Mouse (Mus musculus) yolk sac, embryonic 10.5 days (tissue): ENCODE data around the gene Eno1.
A peak's percentile ranks its signal among the peaks of the same experiment; 100 is the strongest.

Experiments used
- DNase-seq: peaks from one replicate; pipeline ENCODE4 v3.0.0-alpha.2; 2017; ENCODE audit warnings: low spot score

Eno1 gene

DNA sequence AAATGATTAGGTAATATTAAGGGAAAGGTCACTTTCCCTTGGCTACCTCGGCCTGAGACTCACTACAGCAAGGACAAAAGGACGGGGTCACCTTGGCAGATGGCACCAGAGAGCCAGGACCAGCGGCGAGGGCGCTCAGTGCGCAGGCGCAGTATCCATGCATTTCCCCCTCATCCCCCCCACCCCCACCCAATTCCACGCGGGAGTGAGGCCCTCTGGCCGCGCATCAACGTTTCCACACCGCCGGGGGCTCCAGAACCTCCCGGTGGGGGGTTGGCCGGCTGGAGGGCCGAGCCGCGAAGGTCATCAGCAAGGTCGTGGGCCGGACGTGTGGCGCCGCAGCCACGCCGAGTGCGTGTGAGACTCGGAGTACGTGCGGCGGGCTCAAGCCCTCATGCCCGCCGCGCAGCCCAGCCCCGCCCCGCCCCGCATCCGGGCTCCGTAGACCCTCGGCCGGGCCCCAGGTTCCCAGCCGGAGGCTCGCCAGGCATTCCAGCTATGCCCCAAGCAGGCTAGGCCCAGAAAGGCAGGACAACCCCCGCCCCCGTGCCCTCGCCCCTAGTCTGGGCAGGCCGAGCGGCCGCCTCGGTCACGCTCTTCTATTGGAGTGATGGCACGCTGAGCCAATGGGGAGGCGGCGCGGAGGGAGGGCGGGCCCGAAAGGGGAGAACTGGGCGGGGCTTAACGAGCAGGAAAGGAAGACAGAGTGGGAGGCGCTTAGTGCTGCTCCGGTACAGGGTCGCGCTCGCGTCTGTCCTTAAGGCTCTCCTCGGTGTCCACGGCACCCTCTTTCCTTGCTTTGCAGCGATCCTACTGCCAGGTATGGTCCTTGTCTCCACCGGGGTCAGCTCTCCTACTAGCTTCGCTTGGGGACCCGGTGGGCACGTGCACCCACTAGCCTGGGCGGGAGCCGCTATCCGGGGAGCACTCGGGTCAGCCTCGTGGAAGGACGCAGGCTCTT lies at the start of gene Eno1:
TSS of gene Eno1 (plus strand) at position 201 of the 961 bp plus-strand sequence.
- peak; percentile 100 for DNase-seq

DNA sequence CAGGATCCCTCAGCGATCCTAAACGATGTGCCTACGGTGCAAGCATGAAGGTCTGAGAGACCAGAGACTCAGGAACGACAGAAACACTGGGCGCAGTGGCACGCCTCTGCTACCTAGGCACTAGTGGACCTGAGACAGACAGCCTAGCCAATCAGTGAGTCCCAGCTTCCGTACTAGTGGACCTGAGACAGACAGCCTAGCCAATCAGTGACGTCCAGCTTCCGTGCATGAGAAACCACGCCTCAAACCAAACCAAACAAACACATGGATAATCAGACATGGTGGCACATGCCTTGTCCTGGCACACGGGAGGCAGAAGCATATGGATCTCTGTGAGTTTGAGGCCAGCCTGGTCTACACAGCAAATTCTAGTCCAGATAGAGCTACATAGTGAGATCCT lies 48.3 kb upstream of the Eno1 start:
- DNase-seq = no peak

DNA sequence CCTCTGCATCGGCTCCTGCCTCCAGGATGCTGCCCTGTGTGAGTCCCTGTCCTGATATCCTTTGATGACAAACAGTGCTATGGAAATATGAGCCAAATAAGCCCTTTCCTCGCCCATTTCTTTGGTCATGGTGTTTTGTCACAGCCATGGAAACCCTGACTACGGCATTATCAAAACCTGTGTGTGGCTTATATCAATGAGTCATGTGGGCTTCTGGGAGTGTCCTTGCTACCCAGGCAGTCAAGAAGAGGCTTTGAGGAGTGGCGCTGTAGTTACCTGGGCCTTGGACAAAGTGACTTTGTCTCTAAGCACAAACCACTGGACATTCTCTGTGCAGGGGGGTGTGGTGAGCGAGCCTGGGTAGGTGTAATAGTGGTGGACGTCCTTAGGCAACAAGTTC lies 44.3 kb upstream of the Eno1 start:
- no peak for DNase-seq

DNA sequence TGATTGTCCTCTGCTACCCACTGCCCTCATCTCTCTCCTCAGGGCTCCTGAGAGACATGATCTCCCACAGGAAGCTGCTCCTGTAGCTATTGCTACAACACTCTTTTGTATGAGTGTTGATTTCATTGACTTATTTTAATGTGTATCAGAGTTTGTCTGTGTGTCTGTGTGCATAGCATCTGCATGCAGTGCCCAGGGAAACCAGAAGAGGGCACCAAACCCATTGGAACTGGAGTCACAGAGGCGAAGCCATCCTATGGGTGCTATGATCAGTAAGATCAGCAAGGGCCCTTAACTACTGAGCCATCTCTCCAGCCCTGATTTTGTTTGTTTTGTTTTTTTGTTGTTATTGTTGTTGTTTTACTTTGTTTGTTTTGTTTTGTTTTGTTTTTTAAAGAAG lies 42.6 kb upstream of the Eno1 start:
- DNase-seq = no peak

DNA sequence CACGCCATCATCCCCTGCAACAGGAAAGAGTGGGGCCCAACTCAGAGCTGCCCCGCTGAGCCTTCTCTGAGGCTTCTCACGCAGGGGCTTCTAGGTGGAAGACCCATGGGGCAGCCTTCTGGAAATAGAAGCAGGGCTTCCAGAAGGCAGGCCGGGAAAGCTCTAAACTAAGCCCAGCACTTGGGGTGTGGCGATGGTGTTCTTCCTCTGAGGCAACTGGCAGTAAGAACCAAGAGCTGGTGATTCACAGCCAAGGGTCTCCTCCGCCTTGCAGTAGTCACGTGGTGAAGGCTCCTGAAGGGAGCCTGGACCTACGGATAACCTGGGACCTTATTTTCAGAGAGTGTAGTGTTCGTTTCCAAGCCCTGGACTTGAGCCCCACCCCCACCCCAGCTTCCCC lies 38.3 kb upstream of the Eno1 start:
- DNase-seq = no peak

DNA sequence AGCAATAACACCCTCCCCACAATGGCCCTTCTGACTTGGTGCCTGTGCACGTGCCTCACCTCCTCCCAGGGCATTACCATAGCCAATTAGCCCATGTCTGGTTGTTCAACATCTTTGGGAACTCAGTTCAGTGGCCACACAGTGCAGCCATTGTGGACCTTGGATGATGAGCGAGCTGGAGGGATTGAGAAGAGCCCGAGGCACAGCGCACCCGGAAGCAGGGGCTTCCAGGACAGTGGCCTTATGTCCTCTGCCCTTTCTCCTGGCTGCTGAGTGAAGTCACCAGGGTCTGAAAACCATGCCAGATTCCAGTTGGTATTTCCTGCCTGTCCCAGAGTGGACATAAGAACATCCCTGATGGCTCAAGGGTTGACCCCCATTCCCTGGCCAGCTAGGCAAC lies 35.3 kb upstream of the Eno1 start, which contains the start of gene Car6:
TSS of gene Car6 (minus strand) at position 101 of the 400 bp plus-strand sequence.
- DNase-seq = no peak

DNA sequence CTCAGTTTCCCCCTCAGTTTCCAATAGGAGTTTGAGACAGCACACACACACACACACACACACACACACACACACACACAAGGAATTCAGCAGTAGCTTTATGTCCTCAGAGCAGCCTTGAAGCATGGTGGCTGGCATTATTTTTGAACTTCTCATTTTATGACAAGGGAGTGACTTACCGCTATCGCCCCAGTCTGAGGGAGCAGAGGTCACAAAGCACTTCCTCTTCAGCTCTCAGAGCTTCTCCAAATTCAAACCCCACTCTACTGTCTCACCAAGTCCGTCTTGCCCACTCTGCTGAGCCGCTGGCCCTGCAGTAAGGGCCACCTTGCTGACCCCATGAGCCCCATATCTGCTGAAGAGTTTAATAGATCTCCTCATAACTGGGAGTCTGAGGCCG lies 33.8 kb upstream of the Eno1 start:
- DNase-seq = no peak

DNA sequence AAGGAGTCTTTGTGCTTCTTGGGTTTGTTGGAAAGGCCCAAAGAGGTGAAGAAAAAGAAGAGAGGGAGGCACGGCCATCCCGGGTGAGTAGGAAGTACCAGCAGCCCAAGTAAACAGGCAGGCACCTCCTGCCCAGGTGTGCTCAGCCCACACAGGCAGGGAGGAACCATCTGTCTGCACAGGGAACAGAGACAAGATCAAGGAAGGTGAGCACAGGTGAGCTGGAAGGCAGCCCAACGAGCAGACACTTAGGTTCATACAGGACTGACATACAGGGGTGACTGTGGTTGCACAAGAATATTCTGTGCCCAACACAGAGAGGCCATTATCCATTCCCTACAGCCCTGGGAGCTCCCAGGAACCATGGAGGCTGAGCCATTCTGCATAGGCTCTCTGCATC lies 31.6 kb upstream of the Eno1 start:
- no peak for DNase-seq

DNA sequence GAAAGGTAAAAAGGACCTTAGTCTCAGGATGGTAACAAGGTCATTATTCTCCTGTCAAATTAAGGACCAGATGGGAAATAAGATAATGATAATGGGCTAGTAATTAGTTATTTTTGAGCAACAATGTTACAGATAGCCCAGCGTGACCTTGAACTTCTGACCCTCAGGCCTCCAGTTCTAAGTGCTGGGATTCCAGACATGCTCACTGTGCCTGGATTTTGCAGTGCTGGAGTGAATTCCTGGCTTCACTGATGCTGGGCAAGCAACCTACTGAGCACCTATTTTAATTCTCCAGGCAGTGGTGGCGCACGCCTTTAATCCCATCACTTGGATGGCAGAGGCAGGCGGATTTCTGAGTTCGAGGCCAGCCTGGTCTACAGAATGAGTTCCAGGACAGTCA lies 26.8 kb upstream of the Eno1 start:
- no peak for DNase-seq

DNA sequence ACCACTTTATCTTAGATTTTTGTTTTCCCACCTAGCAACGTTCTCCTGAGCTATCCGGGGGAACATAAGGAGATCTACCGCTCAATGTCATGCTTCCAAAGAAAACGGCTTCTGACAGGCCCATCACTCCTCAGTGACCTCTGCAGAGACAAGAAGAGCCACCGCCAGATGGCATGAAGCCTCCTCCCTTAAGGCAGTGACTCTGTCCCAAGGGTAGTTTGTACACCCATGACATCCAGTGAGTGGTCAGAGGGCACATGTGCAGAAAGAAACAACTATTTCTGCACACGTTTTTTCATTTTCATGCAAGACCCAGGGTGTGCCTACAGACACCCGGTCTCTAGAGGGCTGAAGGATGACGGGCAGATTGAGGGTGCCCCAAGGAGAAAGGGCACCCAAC lies 26.2 kb upstream of the Eno1 start:
- DNase-seq = no peak

DNA sequence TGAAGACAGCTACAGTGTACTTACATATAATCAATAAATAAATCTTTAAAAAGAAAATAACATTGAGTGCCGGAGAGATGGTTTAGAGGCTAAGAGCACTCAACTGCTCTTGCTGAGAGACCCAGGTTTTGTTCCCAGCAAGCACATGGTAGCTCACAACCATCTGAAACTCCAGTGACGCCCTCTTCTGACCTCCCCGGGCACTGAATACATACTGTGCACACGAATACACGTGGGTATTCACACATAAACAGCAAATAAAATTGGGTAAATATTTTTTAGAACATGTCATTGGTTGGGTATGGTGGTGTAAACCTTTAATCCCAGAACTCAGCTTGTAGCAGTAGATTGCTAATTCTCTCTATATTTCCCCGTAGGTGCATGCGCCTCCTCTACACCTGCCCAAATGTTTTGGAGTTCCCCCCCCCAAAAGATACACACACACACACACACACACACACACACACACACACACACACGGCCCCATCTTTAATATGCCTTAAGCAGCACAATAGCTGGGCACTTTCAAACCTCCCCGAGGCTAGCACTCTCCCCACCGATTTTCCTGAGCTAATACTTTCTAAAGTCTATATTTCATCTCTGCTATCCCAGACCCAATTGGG lies 24.5 kb upstream of the Eno1 start:
- no peak for DNase-seq

DNA sequence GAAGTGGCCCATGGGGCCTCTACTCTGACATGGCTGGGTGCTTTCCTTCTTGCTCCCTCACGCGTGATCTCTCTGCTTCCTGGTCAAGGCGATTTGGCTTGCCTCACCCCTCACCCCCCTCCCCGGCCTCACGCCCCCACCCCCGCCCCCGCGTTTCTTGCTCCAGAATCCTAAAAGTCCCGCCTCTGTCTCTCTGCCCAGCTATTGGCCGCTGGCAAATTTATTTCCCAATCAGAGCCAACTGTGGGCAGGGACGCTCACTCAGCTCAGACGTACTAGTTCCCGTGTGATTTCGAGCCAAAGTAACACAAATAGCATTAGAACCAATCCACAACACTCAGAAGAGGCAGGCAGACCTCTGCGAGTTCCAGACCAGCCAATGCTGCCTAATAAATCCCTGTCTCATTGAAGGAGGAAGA lies 24.0 kb upstream of the Eno1 start:
- DNase-seq = peak; percentile 79

DNA sequence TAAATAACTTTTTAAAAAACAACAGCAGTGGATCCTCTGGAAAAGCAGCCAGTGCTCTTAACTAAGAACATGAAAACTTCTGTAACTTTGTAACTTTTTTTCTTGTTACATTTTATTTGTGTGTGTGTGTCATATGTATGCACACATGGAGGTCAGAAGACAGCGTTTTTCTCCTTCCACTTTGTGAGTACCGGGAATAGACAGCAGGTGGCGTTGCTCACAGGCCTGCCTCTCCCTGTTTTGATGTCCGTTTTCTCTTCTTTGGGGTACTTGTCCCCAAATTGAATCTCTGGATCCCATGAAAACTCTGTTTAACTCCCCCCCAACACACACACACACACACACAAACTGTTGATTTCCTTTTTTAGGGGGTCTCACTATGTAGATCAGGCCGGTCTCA lies 22.6 kb upstream of the Eno1 start:
- no peak for DNase-seq

DNA sequence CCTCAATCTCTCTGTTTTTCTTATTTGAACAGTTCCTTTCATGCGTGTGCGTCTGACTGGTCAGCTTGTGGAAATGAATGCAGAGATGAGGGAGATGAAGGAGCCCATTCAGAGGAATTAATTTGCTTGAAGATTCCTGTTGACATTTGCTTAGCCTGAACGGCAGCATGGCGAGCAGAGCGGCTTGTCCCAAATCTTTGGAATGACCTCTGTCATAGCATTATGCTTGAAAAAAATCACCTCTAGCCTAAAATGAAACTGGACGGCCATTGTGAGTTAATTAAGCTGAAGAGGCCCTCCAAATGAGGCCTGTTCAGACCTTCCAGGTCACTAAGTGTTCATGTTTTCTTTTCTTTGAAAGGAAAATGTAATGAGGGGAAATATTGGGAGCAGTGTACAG lies 20.1 kb upstream of the Eno1 start:
- no peak for DNase-seq

DNA sequence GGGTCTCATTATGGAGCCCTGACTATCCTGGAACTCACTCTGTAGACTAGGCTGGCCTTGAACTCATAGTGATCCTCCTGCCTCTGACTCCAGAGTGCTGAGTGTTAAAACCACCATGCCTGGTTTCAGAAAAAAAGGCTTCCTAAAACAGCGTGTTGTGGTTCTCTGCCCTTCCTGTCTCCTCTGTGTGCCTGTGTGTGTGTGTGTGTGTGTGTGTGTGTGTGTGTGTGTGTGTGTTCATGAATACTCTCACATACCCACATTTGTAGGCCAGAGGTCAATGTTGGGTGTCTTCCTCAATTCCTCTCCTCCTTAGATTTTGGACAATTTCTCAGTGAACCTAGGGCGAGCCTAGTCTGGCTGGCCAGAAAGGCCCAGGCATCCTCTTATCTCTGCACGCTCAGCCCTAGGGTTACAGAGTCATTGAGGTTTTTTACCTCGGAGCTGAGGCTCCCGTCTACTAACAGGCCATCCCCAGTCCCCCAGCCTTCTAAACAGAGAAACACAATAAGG lies 19.4 kb upstream of the Eno1 start:
- DNase-seq = no peak

DNA sequence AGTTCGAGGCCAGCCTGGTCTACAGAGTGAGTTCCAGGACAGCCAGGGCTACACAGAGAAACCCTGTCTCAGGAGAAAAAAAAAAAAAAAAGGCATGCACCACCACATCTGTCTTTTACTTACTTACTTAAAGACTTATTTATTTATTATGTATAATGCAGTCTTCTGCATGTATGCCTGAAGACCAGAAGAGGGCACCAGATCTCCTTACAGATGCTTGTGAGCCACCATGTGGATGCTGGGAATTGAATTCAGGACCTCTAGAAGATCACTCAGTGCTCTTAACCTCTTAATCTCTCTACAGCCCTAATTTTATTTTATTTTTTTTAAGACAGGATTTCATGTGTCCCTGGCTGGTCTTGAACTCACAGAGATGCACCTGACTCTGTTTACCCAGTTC lies 18.6 kb upstream of the Eno1 start:
- DNase-seq = no peak

DNA sequence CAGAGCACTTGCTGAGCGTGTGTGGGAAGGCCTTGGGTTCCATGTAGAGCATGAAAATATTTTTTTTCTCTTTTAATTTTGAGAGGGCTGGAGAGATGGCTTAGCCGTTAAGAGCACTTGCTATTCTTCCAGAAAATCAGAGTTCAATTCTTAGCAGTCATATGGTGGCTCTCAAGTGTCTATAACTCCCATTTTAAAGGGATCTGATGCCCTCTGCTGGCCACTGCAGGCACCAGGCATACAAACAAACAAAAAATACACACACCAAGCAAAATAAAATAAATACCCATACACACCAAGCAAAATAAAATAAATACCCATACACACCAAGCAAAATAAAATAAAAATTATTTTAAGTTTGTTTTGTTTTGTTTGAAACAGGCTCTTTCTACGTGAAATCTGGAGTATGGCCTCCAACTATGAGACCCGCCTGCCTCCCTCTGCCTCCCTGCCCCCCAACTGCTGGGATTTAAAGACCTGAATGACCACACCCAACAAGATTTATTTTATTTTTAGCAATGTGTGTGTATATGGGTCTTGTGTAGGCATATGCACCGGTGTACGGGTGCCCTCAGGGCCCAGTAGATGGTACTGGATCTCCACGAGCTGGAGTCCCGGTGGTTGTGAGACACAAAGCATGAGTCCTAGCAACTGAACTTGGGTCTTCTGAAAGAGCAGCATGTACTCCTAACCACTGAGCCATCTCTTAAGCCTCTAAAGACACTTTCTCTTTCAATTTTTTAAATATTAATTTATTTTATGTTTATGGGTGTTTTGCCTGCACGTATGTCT lies 16.8 kb upstream of the Eno1 start:
- DNase-seq = peak; percentile 56

DNA sequence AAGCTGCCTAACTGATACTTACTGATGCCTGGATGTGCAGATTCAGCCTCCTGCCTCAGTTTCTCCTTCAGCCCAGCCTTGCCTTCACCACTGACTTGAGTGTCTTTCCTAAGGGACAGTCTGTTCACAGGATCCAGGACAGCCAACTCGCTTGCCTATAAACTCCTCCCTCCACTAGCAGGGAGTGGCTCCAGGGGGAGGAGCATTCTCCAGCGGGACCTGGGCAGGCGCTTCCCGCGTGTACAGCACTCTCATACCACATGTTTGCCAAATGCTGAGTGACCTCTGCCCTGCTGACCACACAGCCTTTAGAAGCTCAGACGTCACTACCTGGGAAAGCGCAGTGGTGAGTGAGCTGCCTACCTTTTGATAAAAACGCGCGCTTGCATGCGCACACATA lies 15.9 kb upstream of the Eno1 start:
- DNase-seq = peak; percentile 93

DNA sequence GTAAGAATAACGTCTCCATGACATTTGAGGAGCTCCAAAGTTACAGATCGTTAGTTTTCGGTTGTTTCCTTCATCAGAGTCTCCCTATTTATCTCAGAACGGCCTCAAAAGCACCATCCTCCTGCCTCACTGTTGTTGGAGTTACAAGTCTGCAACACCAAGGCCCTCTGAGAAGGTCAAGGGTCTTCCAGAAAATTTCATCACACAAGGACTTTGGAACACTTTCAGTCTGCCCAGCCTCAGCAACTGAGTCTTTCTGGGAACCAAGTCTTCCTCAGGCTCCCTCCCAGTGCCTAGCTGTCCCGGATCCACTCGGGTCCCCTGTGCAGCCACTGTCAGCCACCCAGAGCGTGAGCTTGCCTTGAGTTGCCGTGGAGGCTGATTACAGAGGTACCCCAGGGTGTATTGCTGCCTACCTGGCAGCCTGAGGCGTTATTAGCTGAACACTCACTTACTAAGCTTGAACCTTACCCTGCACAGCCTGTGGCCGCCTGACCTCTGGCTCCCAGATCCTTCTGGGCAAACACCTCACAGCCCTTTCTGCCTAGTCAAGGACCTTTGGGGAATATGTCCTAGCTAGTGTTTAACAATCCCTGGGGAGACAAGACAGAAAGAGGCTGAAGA lies 15.4 kb upstream of the Eno1 start:
- DNase-seq = peak; percentile 91

DNA sequence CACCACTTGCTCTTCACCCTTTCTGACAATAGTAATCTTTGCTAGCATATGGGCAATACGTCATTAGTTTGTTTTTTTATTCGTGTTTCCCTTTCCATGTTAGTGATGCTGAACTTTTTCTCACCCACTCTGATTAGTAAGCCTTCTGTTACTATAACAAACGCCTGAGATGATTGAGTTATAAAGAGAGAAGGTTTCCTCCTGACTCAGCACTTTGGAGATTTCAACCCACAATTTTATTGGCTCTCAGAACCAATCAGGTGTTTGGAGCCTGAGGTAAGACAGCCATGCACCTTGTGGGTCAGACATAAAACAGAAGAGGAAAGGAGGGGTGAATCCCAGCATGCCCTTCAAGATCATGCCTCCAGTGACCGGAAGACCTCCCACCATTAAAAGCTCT lies 12.7 kb upstream of the Eno1 start:
- no peak for DNase-seq

DNA sequence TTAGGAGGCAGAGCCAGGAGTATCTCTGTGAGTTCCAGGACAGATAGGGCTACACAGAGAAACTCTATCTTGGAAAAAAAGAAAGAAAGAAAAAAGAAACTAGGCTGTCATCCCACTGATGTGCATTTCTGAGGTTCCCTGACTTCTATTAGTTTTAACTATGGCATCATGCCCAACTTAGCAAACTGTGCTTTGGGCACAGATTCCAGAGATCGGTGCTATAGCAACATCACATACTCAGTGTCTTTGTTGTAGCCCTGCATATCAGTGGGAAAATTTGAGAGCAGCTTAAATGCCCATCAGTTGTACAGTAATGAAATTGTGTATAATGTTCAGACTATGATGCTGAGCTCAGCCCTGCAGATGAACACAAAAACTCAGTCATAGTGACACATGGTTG lies 10.8 kb upstream of the Eno1 start:
- DNase-seq = no peak
